Mouse (Mus musculus) G1E (cell line): ENCODE measurements around the gene Tmem171.

Source experiments
- CTCF ChIP-seq: IDR thresholded peaks from 2 replicates; pipeline ENCODE4 v1.5.1; 2012; ENCODE audit warnings: low read depth, low read length, inconsistent platforms, mixed read lengths
- POLR2AphosphoS5 ChIP-seq: IDR thresholded peaks from 2 replicates; pipeline ENCODE4 v1.6.1; 2012; ENCODE audit warnings: low read depth, low read length, inconsistent platforms; ENCODE audit not compliant: insufficient replicate concordance

- TF ChIP-seq POLR2AphosphoS5 = no peak
- TF ChIP-seq CTCF = no peak
Measured at GRCm38 (mm10) chr13:98637145-98637544, 57.5 kb downstream of the Tmem171 start, which contains the start of gene Tmem174.
